Comparison of ENCODE assay signal across 8 mouse cellular contexts in genomic region chr15:77761561-77762380, GRCm38 (mm10). TPM values are rescaled to one million over a fixed set of nuclear protein-coding genes. Genes with fewer than 3 reads are reported as not detected.
A peak's percentile ranks its signal among the peaks of the same experiment; 100 is the strongest.
DNase-seq lines count a peak whose midpoint lies in the region; ATAC-seq and TF ChIP-seq lines count a peak whose summit lies in the region.

No protein-coding gene starts in this region.

- no peaks in the 10 kb centered on the region for H3K9me3 ChIP-seq in embryonic facial prominence, embryonic 11.5 days (replicated peaks; ENCODE audit: control insufficient read depth, low read length)
- H3K9me3 ChIP-seq in liver, embryonic 12.5 days (replicated peaks) = no peaks in the 10 kb centered on the region
- H3K9me3 ChIP-seq in stomach, postnatal 0 days (ENCODE audit: control insufficient read depth, low read length) = no peaks in the 10 kb centered on the region

- TF ChIP-seq CTCF in heart, adult 2 months (IDR thresholded peaks at IDR 0.05) = peak; percentile 72
- TF ChIP-seq CTCF in stomach, postnatal 0 days (IDR thresholded peaks at IDR 0.05; ENCODE audit: low read depth) = peak; percentile 82

- no peak overlapping the region for H3K9ac ChIP-seq in heart, adult 2 months (ENCODE audit: low read depth, low read length)
- H3K9ac ChIP-seq in embryonic facial prominence, embryonic 11.5 days (replicated peaks; ENCODE audit: low read length) = no peak overlapping the region
- H3K9ac ChIP-seq in liver, embryonic 12.5 days = no peak overlapping the region
- no peak overlapping the region for H3K9ac ChIP-seq in stomach, postnatal 0 days (ENCODE audit: low read length)

- peaks cover 9% of the 10 kb centered on the region for H3K4me1 ChIP-seq in heart, adult 2 months (ENCODE audit: control insufficient read depth, insufficient read depth, low read length)
- H3K4me1 ChIP-seq in embryonic facial prominence, embryonic 11.5 days (ENCODE audit: control insufficient read depth, insufficient read depth, low read length) = no peaks in the 10 kb centered on the region
- H3K4me1 ChIP-seq in liver, embryonic 12.5 days = peaks cover 10% of the 10 kb centered on the region
- H3K4me1 ChIP-seq in stomach, postnatal 0 days (replicated peaks; ENCODE audit: control insufficient read depth, insufficient read depth) = no peaks in the 10 kb centered on the region

- H3K4me2 ChIP-seq in embryonic facial prominence, embryonic 11.5 days (ENCODE audit: low read depth, low read length) = no peak overlapping the region
- H3K4me2 ChIP-seq in liver, embryonic 12.5 days = no peak overlapping the region
- no peak overlapping the region for H3K4me2 ChIP-seq in stomach, postnatal 0 days (replicated peaks; ENCODE audit: low read depth)

- H3K36me3 ChIP-seq in heart, adult 2 months (ENCODE audit: control insufficient read depth, insufficient read depth, low read length) = peaks cover 3% of the 10 kb centered on the region
- H3K36me3 ChIP-seq in embryonic facial prominence, embryonic 11.5 days (replicated peaks; ENCODE audit: control insufficient read depth, insufficient read depth, low read depth, low read length) = peaks cover 12% of the 10 kb centered on the region
- peaks cover 78% of the 10 kb centered on the region for H3K36me3 ChIP-seq in liver, embryonic 12.5 days
- H3K36me3 ChIP-seq in stomach, postnatal 0 days (ENCODE audit: control insufficient read depth, insufficient read depth, low read length) = peaks cover 52% of the 10 kb centered on the region

- H3K27me3 ChIP-seq in heart, adult 2 months (ENCODE audit: control insufficient read depth, insufficient read depth, low read length) = no peaks in the 10 kb centered on the region
- H3K27me3 ChIP-seq in embryonic facial prominence, embryonic 11.5 days (ENCODE audit: control insufficient read depth, insufficient read depth, low read length) = no peaks in the 10 kb centered on the region
- H3K27me3 ChIP-seq in liver, embryonic 12.5 days (replicated peaks) = no peaks in the 10 kb centered on the region
- H3K27me3 ChIP-seq in stomach, postnatal 0 days (ENCODE audit: control insufficient read depth, insufficient read depth, low read length) = no peaks in the 10 kb centered on the region

- peak in 1 of 2 experiments; percentile 43 for DNase-seq in heart, adult 2 months
- DNase-seq in heart, adult 9 months (ENCODE audit: low spot score in 2 of 2) = no peak
- DNase-seq in A20 (ENCODE audit: low read depth, low spot score) = peak; percentile 48
- peak; percentile 42 for DNase-seq in Muller cell, postnatal 12 days (ENCODE audit: inconsistent ontology term)
- DNase-seq in embryonic facial prominence, embryonic 11.5 days (ENCODE audit: low spot score) = peak; percentile 59
- DNase-seq in stomach, postnatal 0 days (ENCODE audit: low spot score) = peak; percentile 65
- DNase-seq in c-Kit-positive CD71-positive TER-119-positive erythroid progenitor cells, embryonic 14.5 days (ENCODE audit: low spot score) = no peak

- no peak overlapping the region for H3K27ac ChIP-seq in heart, adult 2 months
- H3K27ac ChIP-seq in embryonic facial prominence, embryonic 11.5 days (replicated peaks; ENCODE audit: low read depth, low read length) = no peak overlapping the region
- H3K27ac ChIP-seq in liver, embryonic 12.5 days = no peak overlapping the region
- H3K27ac ChIP-seq in stomach, postnatal 0 days (replicated peaks) = no peak overlapping the region

- H3K79me2 ChIP-seq in heart, adult 2 months (replicated peaks; ENCODE audit: control insufficient read depth, insufficient read depth, low read length) = no peaks in the 10 kb centered on the region

- intact Hi-C loops in heart, adult 2 months (cut with DNase I) = loop anchor here (5.0 kb wide), 1 partner anchor 156 kb away; no protein-coding TSS in a partner anchor

- ATAC-seq in embryonic facial prominence, embryonic 11.5 days (replicated peaks; ENCODE audit: insufficient number of reproducible peaks, low FRiP score, low TSS enrichment, low read depth) = no peak
- ATAC-seq in liver, embryonic 12.5 days = peak; percentile 40; the same call in 1 of the 2 replicates
- peak; percentile 45 for ATAC-seq in stomach, postnatal 0 days (ENCODE audit: low FRiP score, low TSS enrichment)

- no peak for TF ChIP-seq POLR2A in heart, adult 2 months (IDR thresholded peaks at IDR 0.05; ENCODE audit: insufficient read depth, low read depth, low read length)

- H3K4me3 ChIP-seq in heart, adult 2 months = no peak overlapping the region
- H3K4me3 ChIP-seq in embryonic facial prominence, embryonic 11.5 days (ENCODE audit: low read depth, low read length) = no peak overlapping the region
- H3K4me3 ChIP-seq in liver, embryonic 12.5 days = no peak overlapping the region
- H3K4me3 ChIP-seq in stomach, postnatal 0 days (ENCODE audit: low read depth, low read length) = no peak overlapping the region

- 76% methylated on average over 22 of the region's 22 CpGs for WGBS in heart, adult 2 months
- 80% methylated on average over 22 of the region's 22 CpGs for WGBS in embryonic facial prominence, embryonic 11.5 days
- WGBS in liver, embryonic 12.5 days (ENCODE audit: insufficient replicate concordance) = 78% methylated on average over 22 of the region's 22 CpGs
- WGBS in stomach, postnatal 0 days = 75% methylated on average over 22 of the region's 22 CpGs

- TF ChIP-seq EP300 in heart, adult 2 months (IDR thresholded peaks at IDR 0.05; ENCODE audit: insufficient read depth, low read depth, low read length) = 0 out of 2 replicates have a peak, but pooled peaks have one; percentile 16
- TF ChIP-seq EP300 in stomach, postnatal 0 days (optimal IDR thresholded peaks at IDR 0.05) = no peak

RNA-seq across cellular contexts. Expression of gene Apol8, which starts 5.0 kb away (rescaled TPM):
- total RNA-seq in heart, adult 2 months (2021) = under 1 TPM in 1 of 2 experiments, not detected in 1; 0.55 TPM
- 0.06 TPM in 1 of 2 replicates, not detected in the other for polyA plus RNA-seq in heart, adult 2 months (2012; rRNA removed)
- polyA plus RNA-seq in embryonic facial prominence, embryonic 11.5 days (2014; fragmentation: Nextera tagmentation; extraction: Ambion mirVana) = 0.29 TPM in 1 of 2 replicates, not detected in the other
- polyA plus RNA-seq in liver, embryonic 12.5 days (2016; fragmentation: Nextera tagmentation; extraction: Ambion mirVana) = 25.8 and 26.7 TPM in 2 replicates
- polyA plus RNA-seq in stomach, postnatal 0 days (2015; fragmentation: Nextera tagmentation; extraction: Ambion mirVana) = 0.05 and 0.10 TPM in 2 replicates

RNA-seq across cellular contexts. Expression of gene Apol9b, which starts 32.9 kb away (rescaled TPM):
- total RNA-seq in heart, adult 2 months (2021) = not detected
- polyA plus RNA-seq in heart, adult 2 months (2012; rRNA removed) = 0.53 and 1.7 TPM in 2 replicates
- polyA plus RNA-seq in embryonic facial prominence, embryonic 11.5 days (2014; fragmentation: Nextera tagmentation; extraction: Ambion mirVana) = not detected in 2 replicates
- not detected in 2 replicates for polyA plus RNA-seq in liver, embryonic 12.5 days (2016; fragmentation: Nextera tagmentation; extraction: Ambion mirVana)
- 0.33 and 0.45 TPM in 2 replicates for polyA plus RNA-seq in stomach, postnatal 0 days (2015; fragmentation: Nextera tagmentation; extraction: Ambion mirVana)

Comparison
In these comparisons a context has a peak if more than half of its experiments do, and no peak if none do; other contexts are left out.
1. DNase-seq: peak in A20 (single experiment), Muller cell, postnatal 12 days (single experiment), embryonic facial prominence, embryonic 11.5 days (single experiment) and stomach, postnatal 0 days (single experiment); none in heart, adult 9 months (0 of 2) and c-Kit-positive CD71-positive TER-119-positive erythroid progenitor cells, embryonic 14.5 days (single experiment).
2. RNA of gene Apol8, which starts 5.0 kb away (polyA plus RNA-seq): 25.8 to 26.7 TPM in liver, embryonic 12.5 days; 0.29 TPM in embryonic facial prominence, embryonic 11.5 days, 0.05 to 0.10 TPM in stomach, postnatal 0 days and 0.06 TPM in heart, adult 2 months; every median in the first group is over 10 times any median in the second.